In the genomic region with DNA sequence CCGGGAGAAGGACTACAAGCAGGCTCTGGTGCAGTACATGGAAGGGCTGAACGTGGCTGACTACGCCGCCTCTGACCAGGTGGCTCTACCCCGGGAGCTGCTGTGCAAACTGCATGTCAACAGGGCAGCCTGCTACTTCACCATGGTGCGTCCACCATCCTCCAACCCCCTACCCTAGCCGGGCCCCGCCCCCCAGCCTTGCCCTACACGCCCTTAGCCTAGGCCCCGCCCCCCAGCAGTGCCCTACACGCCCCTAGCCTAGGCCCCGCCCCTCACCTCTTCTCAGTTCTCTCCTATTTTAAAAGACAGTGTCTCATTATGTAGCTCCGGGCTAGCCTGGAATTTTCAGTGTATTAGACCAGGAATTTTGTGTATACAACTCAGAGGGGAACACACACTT, we compare ENCODE assay signal across 14 mouse cellular contexts. TPM values are rescaled to one million over a fixed set of nuclear protein-coding genes. Genes with fewer than 3 reads are reported as not detected.
A peak's percentile ranks its signal among the peaks of the same experiment; 100 is the strongest.
DNase-seq lines count a peak whose midpoint lies in the region; ATAC-seq lines count a peak whose summit lies in the region.
"Had no signal": no experiment of that assay in that cellular context is flagged by ENCODE, and none has a peak within 500 bp of the region (broad histone marks: within the 10 kb centered on the region; RNA-seq: fewer than 3 reads in every experiment).

No protein-coding gene starts in this region.

- no peak for DNase-seq in heart, postnatal 25 days (ENCODE audit: low spot score)
- peak; percentile 36 for DNase-seq in A20 (ENCODE audit: low read depth, low spot score)
- DNase-seq in ZHBTc4 (ENCODE audit: low read depth, low spot score) = peak; percentile 93
- DNase-seq in liver, embryonic 13.5 days = peak; percentile 23
- DNase-seq in urinary bladder, adult 2 months (ENCODE audit: low spot score) = no peak
- no peak for DNase-seq in ovary, postnatal 10 days (ENCODE audit: low spot score)
- DNase-seq in layer of hippocampus, postnatal 36 days = no peak
- DNase-seq: cerebellum, postnatal 14 days; heart, adult 18-20 months; kidney, adult 9 months; thymus, adult 2 months had no signal

- 56% methylated on average over 13 of the region's 13 CpGs for WGBS in heart, embryonic 11.5 days (ENCODE audit: insufficient replicate concordance)
- WGBS in liver, embryonic 13.5 days (ENCODE audit: insufficient replicate concordance) = 51% methylated on average over 13 of the region's 13 CpGs

- H3K4me3 ChIP-seq in heart, embryonic 11.5 days (ENCODE audit: low read depth, low read length) = no peak overlapping the region
- no peak overlapping the region for H3K4me3 ChIP-seq in liver, embryonic 13.5 days (replicated peaks)
- H3K4me3 ChIP-seq: limb, embryonic 15.5 days; midbrain, embryonic 10.5 days had no signal

- no peak overlapping the region for H3K27ac ChIP-seq in heart, embryonic 11.5 days (ENCODE audit: low read depth, low read length)
- H3K27ac ChIP-seq in liver, embryonic 13.5 days = no peak overlapping the region
- H3K27ac ChIP-seq: limb, embryonic 15.5 days; midbrain, embryonic 10.5 days had no signal

- H3K4me2 ChIP-seq in heart, embryonic 11.5 days = no peak overlapping the region
- no peak overlapping the region for H3K4me2 ChIP-seq in liver, embryonic 13.5 days
- H3K4me2 ChIP-seq: limb, embryonic 15.5 days had no signal

- no peak overlapping the region for H3K9ac ChIP-seq in heart, embryonic 11.5 days (ENCODE audit: low read depth, low read length)
- H3K9ac ChIP-seq in liver, embryonic 13.5 days = no peak overlapping the region
- H3K9ac ChIP-seq: limb, embryonic 15.5 days had no signal

- H3K36me3 ChIP-seq in heart, embryonic 11.5 days (ENCODE audit: control insufficient read depth, insufficient read depth, low read length) = peaks cover 22% of the 10 kb centered on the region
- peaks cover 37% of the 10 kb centered on the region for H3K36me3 ChIP-seq in liver, embryonic 13.5 days

- H3K9me3 ChIP-seq in heart, embryonic 11.5 days (replicated peaks; ENCODE audit: control insufficient read depth, low read length) = no peaks in the 10 kb centered on the region
- no peaks in the 10 kb centered on the region for H3K9me3 ChIP-seq in liver, embryonic 13.5 days (replicated peaks)
- H3K9me3 ChIP-seq: limb, embryonic 15.5 days; midbrain, embryonic 10.5 days had no signal

- intact Hi-C loops in heart, postnatal 25 days (cut with DNase I) = no loop called here

- no peaks in the 10 kb centered on the region for H3K27me3 ChIP-seq in heart, embryonic 11.5 days (ENCODE audit: control insufficient read depth, insufficient read depth, low read length)
- H3K27me3 ChIP-seq in liver, embryonic 13.5 days = no peaks in the 10 kb centered on the region
- H3K27me3 ChIP-seq: limb, embryonic 15.5 days had no signal

- ATAC-seq in heart, embryonic 11.5 days (replicated peaks; ENCODE audit: insufficient number of reproducible peaks, low FRiP score, low TSS enrichment) = peak; percentile 20; the same call in 1 of the 2 replicates
- no peak; the same call in 1 of the 2 replicates for ATAC-seq in liver, embryonic 13.5 days (ENCODE audit: low read depth)

- H3K4me1 ChIP-seq in heart, embryonic 11.5 days (ENCODE audit: control insufficient read depth, insufficient read depth, low read length) = 0 out of 2 replicates have a peak, but pooled peaks cover 5% of the 10 kb centered on the region
- H3K4me1 ChIP-seq in liver, embryonic 13.5 days (replicated peaks) = peaks cover 34% of the 10 kb centered on the region
- H3K4me1 ChIP-seq: midbrain, embryonic 10.5 days had no signal

RNA-seq across cellular contexts. Expression of gene Rangap1, which starts 23.7 kb away (rescaled TPM):
- polyA plus RNA-seq in heart, embryonic 11.5 days (2014; fragmentation: Nextera tagmentation; extraction: Ambion mirVana) = 96.3 and 105 TPM in 2 replicates
- total RNA-seq in heart, postnatal 25 days (2021) = 10 to 100 TPM; 22.7 to 27.5 TPM
- polyA plus RNA-seq in liver, embryonic 13.5 days (2015; fragmentation: Nextera tagmentation; extraction: Ambion mirVana) = 90.9 and 100 TPM in 2 replicates
- 29.4 and 31.0 TPM in 2 replicates for polyA plus RNA-seq in urinary bladder, adult 2 months (2012; rRNA removed)
- total RNA-seq in layer of hippocampus, postnatal 36 days (2021) = 100 to 1,000 TPM; 158 to 165 TPM

RNA-seq across cellular contexts. Expression of gene Zc3h7b, which starts 24.2 kb away (rescaled TPM):
- 26.9 and 36.8 TPM in 2 replicates for polyA plus RNA-seq in heart, embryonic 11.5 days (2014; fragmentation: Nextera tagmentation; extraction: Ambion mirVana)
- 10 to 100 TPM; 70.3 to 72.9 TPM for total RNA-seq in heart, postnatal 25 days (2021)
- polyA plus RNA-seq in liver, embryonic 13.5 days (2015; fragmentation: Nextera tagmentation; extraction: Ambion mirVana) = 5.3 and 6.0 TPM in 2 replicates
- 30.8 and 41.0 TPM in 2 replicates for polyA plus RNA-seq in urinary bladder, adult 2 months (2012; rRNA removed)
- 100 to 1,000 TPM; 129 to 141 TPM for total RNA-seq in layer of hippocampus, postnatal 36 days (2021)

RNA-seq across cellular contexts. Expression of gene Tef, which starts 33.2 kb away (rescaled TPM):
- polyA plus RNA-seq in heart, embryonic 11.5 days (2014; fragmentation: Nextera tagmentation; extraction: Ambion mirVana) = 15.0 and 16.3 TPM in 2 replicates
- 100 to 1,000 TPM in 1 of 2 experiments, 10 to 100 TPM in 1; 64.1 to 135 TPM for total RNA-seq in heart, postnatal 25 days (2021)
- polyA plus RNA-seq in liver, embryonic 13.5 days (2015; fragmentation: Nextera tagmentation; extraction: Ambion mirVana) = 4.5 and 5.9 TPM in 2 replicates
- polyA plus RNA-seq in urinary bladder, adult 2 months (2012; rRNA removed) = 193 and 226 TPM in 2 replicates
- 100 to 1,000 TPM; 300 to 307 TPM for total RNA-seq in layer of hippocampus, postnatal 36 days (2021)

Comparison
In these comparisons a context has a peak if more than half of its experiments do, and no peak if none do; other contexts are left out.
1. DNase-seq: peak in A20 (single experiment), ZHBTc4 (single experiment) and liver, embryonic 13.5 days (single experiment); none in heart, postnatal 25 days (single experiment), urinary bladder, adult 2 months (single experiment), ovary, postnatal 10 days (single experiment) and layer of hippocampus, postnatal 36 days (0 of 2).
2. RNA of gene Tef, which starts 33.2 kb away (polyA plus RNA-seq): 193 to 226 TPM in urinary bladder, adult 2 months; 15.0 to 16.3 TPM in heart, embryonic 11.5 days and 4.5 to 5.9 TPM in liver, embryonic 13.5 days; every median in the first group is over 10 times any median in the second.